ENCODE assay signal across 10 mouse cellular contexts in genomic region chr19:24241799-24242546, GRCm38 (mm10). TPM values are rescaled to one million over a fixed set of nuclear protein-coding genes. Genes with fewer than 3 reads are reported as not detected.
DNase-seq lines count a peak whose midpoint lies in the region; ATAC-seq and TF ChIP-seq lines count a peak whose summit lies in the region.
"Had no signal": no experiment of that assay in that cellular context is flagged by ENCODE, and none has a peak within 500 bp of the region (broad histone marks: within the 10 kb centered on the region; RNA-seq: fewer than 3 reads in every experiment).

No protein-coding gene starts in this region.

- in situ Hi-C loops in Patski (cut with MboI; ENCODE audit: low pct_unique_long_range_greater_than_20kb), result no loop called here

- peaks cover 7% of the 10 kb centered on the region for H3K4me1 ChIP-seq in intestine, embryonic 14.5 days (replicated peaks; ENCODE audit: control insufficient read depth, insufficient read depth, low read length)
- 0 out of 2 replicates have a peak, but pooled peaks cover 2% of the 10 kb centered on the region for H3K4me1 ChIP-seq in intestine, postnatal 0 days (replicated peaks; ENCODE audit: control insufficient read depth, insufficient read depth, low read length)
- H3K4me1 ChIP-seq in ES-Bruce4 (ENCODE audit: control insufficient read depth, insufficient read depth, low read length), result no peaks in the 10 kb centered on the region
- no peaks in the 10 kb centered on the region for H3K4me1 ChIP-seq in limb, embryonic 11.5 days (ENCODE audit: control insufficient read depth, insufficient read depth, low read length)
- H3K4me1 ChIP-seq in midbrain, embryonic 16.5 days (ENCODE audit: control insufficient read depth, insufficient read depth, low read length), result no peaks in the 10 kb centered on the region
- H3K4me1 ChIP-seq: midbrain, embryonic 12.5 days had no signal

- no peaks in the 10 kb centered on the region for H3K27me3 ChIP-seq in intestine, embryonic 14.5 days (replicated peaks; ENCODE audit: control insufficient read depth, insufficient read depth, low read length)
- H3K27me3 ChIP-seq in intestine, postnatal 0 days (replicated peaks; ENCODE audit: control insufficient read depth, insufficient read depth, low read length), result no peaks in the 10 kb centered on the region
- no peaks in the 10 kb centered on the region for H3K27me3 ChIP-seq in ES-Bruce4 (ENCODE audit: control insufficient read depth, insufficient read depth, low read length, poor library complexity, severe bottlenecking)
- H3K27me3 ChIP-seq in Patski, result no peaks in the 10 kb centered on the region
- no peaks in the 10 kb centered on the region for H3K27me3 ChIP-seq in limb, embryonic 11.5 days (ENCODE audit: control insufficient read depth, insufficient read depth, low read length)
- H3K27me3 ChIP-seq in midbrain, embryonic 16.5 days (ENCODE audit: control insufficient read depth, insufficient read depth, low read depth, low read length), result no peaks in the 10 kb centered on the region
- H3K27me3 ChIP-seq: midbrain, embryonic 12.5 days had no signal

- H3K36me3 ChIP-seq in intestine, embryonic 14.5 days (ENCODE audit: control insufficient read depth, insufficient read depth, low read length), result no peaks in the 10 kb centered on the region
- no peaks in the 10 kb centered on the region for H3K36me3 ChIP-seq in intestine, postnatal 0 days (ENCODE audit: control insufficient read depth, insufficient read depth)
- H3K36me3 ChIP-seq in ES-Bruce4 (ENCODE audit: control insufficient read depth, insufficient read depth, low read length, poor library complexity, severe bottlenecking), result no peaks in the 10 kb centered on the region
- no peaks in the 10 kb centered on the region for H3K36me3 ChIP-seq in limb, embryonic 11.5 days (ENCODE audit: control insufficient read depth, insufficient read depth, low read length)
- no peaks in the 10 kb centered on the region for H3K36me3 ChIP-seq in midbrain, embryonic 16.5 days (ENCODE audit: control insufficient read depth, insufficient read depth, low read length)
- H3K36me3 ChIP-seq: midbrain, embryonic 12.5 days had no signal

- CTCF ChIA-PET in Patski (lab: Charles Lee), result interaction anchor here (0.7 to 1.3 kb wide), 6 partner anchors 12 to 97 kb away, joined by 3 to 4 read pairs (median 3); partner anchors contain the start of gene Fxn

- H3K4me2 ChIP-seq in intestine, embryonic 14.5 days (ENCODE audit: low read length), result peak overlapping the region; percentile 11; the same call in 1 of the 2 replicates
- H3K4me2 ChIP-seq in intestine, postnatal 0 days (replicated peaks; ENCODE audit: low read depth), result no peak overlapping the region
- H3K4me2 ChIP-seq in limb, embryonic 11.5 days (ENCODE audit: low read depth, severe bottlenecking), result no peak overlapping the region
- no peak overlapping the region for H3K4me2 ChIP-seq in midbrain, embryonic 16.5 days (ENCODE audit: low read length)
- H3K4me2 ChIP-seq: hindbrain, embryonic 14.5 days; midbrain, embryonic 12.5 days had no signal

- H3K27ac ChIP-seq in intestine, embryonic 14.5 days (ENCODE audit: low read depth), result no peak overlapping the region
- no peak overlapping the region for H3K27ac ChIP-seq in intestine, postnatal 0 days (ENCODE audit: low read depth, low read length)
- no peak overlapping the region; the same call in 1 of the 2 replicates for H3K27ac ChIP-seq in ES-Bruce4 (ENCODE audit: insufficient read depth, low read length)
- H3K27ac ChIP-seq in limb, embryonic 11.5 days (replicated peaks; ENCODE audit: low read depth, low read length), result no peak overlapping the region
- H3K27ac ChIP-seq in midbrain, embryonic 16.5 days (ENCODE audit: low read length), result no peak overlapping the region
- H3K27ac ChIP-seq: hindbrain, embryonic 14.5 days; midbrain, embryonic 12.5 days had no signal

- 20% methylated on average over 14 of the region's 14 CpGs for WGBS in intestine, embryonic 14.5 days
- 32% methylated on average over 14 of the region's 14 CpGs for WGBS in intestine, postnatal 0 days
- 24% methylated on average over 14 of the region's 14 CpGs for whole genome bisulfite sequencing in limb, embryonic 11.5 days
- 37% methylated on average over 14 of the region's 14 CpGs for WGBS in midbrain, embryonic 16.5 days

- POLR2A ChIA-PET in Patski (lab: Charles Lee), result no interaction called here

- no peak overlapping the region for H3K9ac ChIP-seq in intestine, embryonic 14.5 days (ENCODE audit: low read length)
- no peak overlapping the region for H3K9ac ChIP-seq in intestine, postnatal 0 days (ENCODE audit: low read depth, low read length)
- no peak overlapping the region for H3K9ac ChIP-seq in ES-Bruce4 (ENCODE audit: low read depth, poor library complexity, severe bottlenecking)
- H3K9ac ChIP-seq in limb, embryonic 11.5 days (ENCODE audit: low read length), result no peak overlapping the region
- H3K9ac ChIP-seq in midbrain, embryonic 16.5 days (ENCODE audit: low read depth, low read length), result no peak overlapping the region
- H3K9ac ChIP-seq: hindbrain, embryonic 14.5 days; midbrain, embryonic 12.5 days had no signal

- H3K9me3 ChIP-seq in intestine, embryonic 14.5 days (ENCODE audit: control insufficient read depth, low read length), result no peaks in the 10 kb centered on the region
- no peaks in the 10 kb centered on the region for H3K9me3 ChIP-seq in intestine, postnatal 0 days (ENCODE audit: control insufficient read depth)
- no peaks in the 10 kb centered on the region for H3K9me3 ChIP-seq in ES-Bruce4 (replicated peaks; ENCODE audit: control insufficient read depth, insufficient read depth, low read length, poor library complexity, severe bottlenecking)
- no peaks in the 10 kb centered on the region for H3K9me3 ChIP-seq in limb, embryonic 11.5 days (ENCODE audit: control insufficient read depth, low read length)
- no peaks in the 10 kb centered on the region for H3K9me3 ChIP-seq in midbrain, embryonic 16.5 days (replicated peaks; ENCODE audit: control insufficient read depth, low read length, poor library complexity, severe bottlenecking)
- H3K9me3 ChIP-seq: midbrain, embryonic 12.5 days had no signal

- no peak for TF ChIP-seq POLR2A in ES-Bruce4 (IDR thresholded peaks at IDR 0.05; ENCODE audit: insufficient read depth, low read length)

- peak; percentile 87 for TF ChIP-seq EP300 in ES-Bruce4 (IDR thresholded peaks at IDR 0.05; ENCODE audit: insufficient read depth, low read depth, low read length)

- no peak overlapping the region for H3K4me3 ChIP-seq in intestine, embryonic 14.5 days (ENCODE audit: low read depth, low read length)
- no peak overlapping the region for H3K4me3 ChIP-seq in intestine, postnatal 0 days (ENCODE audit: low read depth, low read length)
- peak overlapping the region; percentile 20 for H3K4me3 ChIP-seq in ES-Bruce4 (ENCODE audit: low read depth, low read length)
- H3K4me3 ChIP-seq in limb, embryonic 11.5 days (ENCODE audit: low read depth, low read length), result no peak overlapping the region
- no peak overlapping the region for H3K4me3 ChIP-seq in midbrain, embryonic 16.5 days (ENCODE audit: low read depth, low read length)
- H3K4me3 ChIP-seq: midbrain, embryonic 12.5 days had no signal

- TF ChIP-seq CTCF in intestine, postnatal 0 days (IDR thresholded peaks at IDR 0.05; ENCODE audit: low read depth), result no peak
- TF ChIP-seq CTCF in ES-Bruce4 (IDR thresholded peaks at IDR 0.05; ENCODE audit: low read depth, low read length), result no peak
- TF ChIP-seq CTCF in Patski (IDR thresholded peaks at IDR 0.05), result no peak

- no peak; the same call in 1 of the 2 replicates for ATAC-seq in intestine, embryonic 14.5 days (replicated peaks; ENCODE audit: low FRiP score, low TSS enrichment, low read depth)
- no peak for ATAC-seq in intestine, postnatal 0 days
- ATAC-seq in Patski, result peak; percentile 57
- no peak for ATAC-seq in limb, embryonic 11.5 days (ENCODE audit: insufficient number of reproducible peaks, low FRiP score, low TSS enrichment, low read depth)
- no peak for ATAC-seq in midbrain, embryonic 16.5 days

- DNase-seq in intestine, embryonic 14.5 days (ENCODE audit: low spot score), result peak; percentile 65
- no peak for DNase-seq in Patski (ENCODE audit: low read depth, low spot score)
- peak; percentile 42 for DNase-seq in limb, embryonic 11.5 days (ENCODE audit: low spot score)
- no peak for DNase-seq in layer of hippocampus, adult 8-10 months (ENCODE audit: low spot score in 2 of 2)
- DNase-seq: lung, adult 2 months had no signal

RNA-seq across cellular contexts. Expression of gene Tjp2, which starts 17.1 kb away (rescaled TPM):
- 38.0 and 41.9 TPM in 2 replicates for polyA plus RNA-seq in intestine, embryonic 14.5 days (2014; fragmentation: Nextera tagmentation; extraction: Ambion mirVana)
- 26.2 and 28.5 TPM in 2 replicates for polyA plus RNA-seq in intestine, postnatal 0 days (2015; fragmentation: Nextera tagmentation; extraction: Ambion mirVana)
- polyA plus RNA-seq in ES-Bruce4 (2011; ENCODE audit: insufficient read depth, insufficient read length, low read depth, missing spikeins), result 114 and 115 TPM in 2 replicates
- polyA plus RNA-seq in Patski (2021), result 43.3 TPM
- 26.9 and 30.2 TPM in 2 replicates for polyA plus RNA-seq in limb, embryonic 11.5 days (2014; fragmentation: Nextera tagmentation; extraction: Ambion mirVana)
- 11.1 and 11.6 TPM in 2 replicates for polyA plus RNA-seq in midbrain, embryonic 16.5 days (2015; fragmentation: Nextera tagmentation; extraction: Ambion mirVana)
- total RNA-seq in layer of hippocampus, adult 8-10 months (2022), result 10 to 100 TPM; 17.7 to 25.5 (median 23.1) TPM

RNA-seq across cellular contexts. Expression of gene Fxn, which starts 38.4 kb away (rescaled TPM):
- polyA plus RNA-seq in intestine, embryonic 14.5 days (2014; fragmentation: Nextera tagmentation; extraction: Ambion mirVana), result 46.5 and 51.9 TPM in 2 replicates
- polyA plus RNA-seq in intestine, postnatal 0 days (2015; fragmentation: Nextera tagmentation; extraction: Ambion mirVana), result 18.9 and 21.1 TPM in 2 replicates
- polyA plus RNA-seq in ES-Bruce4 (2011; ENCODE audit: insufficient read depth, insufficient read length, low read depth, missing spikeins), result 9.0 and 11.2 TPM in 2 replicates
- polyA plus RNA-seq in Patski (2021), result 20.9 TPM
- polyA plus RNA-seq in limb, embryonic 11.5 days (2014; fragmentation: Nextera tagmentation; extraction: Ambion mirVana), result 59.7 and 62.7 TPM in 2 replicates
- 35.1 and 39.2 TPM in 2 replicates for polyA plus RNA-seq in midbrain, embryonic 16.5 days (2015; fragmentation: Nextera tagmentation; extraction: Ambion mirVana)
- 1 to 10 TPM; 7.4 to 9.5 (median 8.6) TPM for total RNA-seq in layer of hippocampus, adult 8-10 months (2022)

Comparison
In these comparisons a context has a peak if more than half of its experiments do, and no peak if none do; other contexts are left out.
1. DNase-seq: peak in intestine, embryonic 14.5 days (single experiment) and limb, embryonic 11.5 days (single experiment); none in Patski (single experiment) and layer of hippocampus, adult 8-10 months (0 of 2).